Mouse (Mus musculus) heart, embryonic 12.5 days (tissue): ENCODE data around the gene Dync1i1. TPM values are rescaled to one million over a fixed set of nuclear protein-coding genes. Genes with fewer than 3 reads are reported as not detected.

Experiments used
- ATAC-seq: fragments of 200-750 bp; cut with Nextera tagmentation; 2 replicates; pipeline ENCODE4 v1.8.0; 2017; ENCODE audit warnings: moderate TSS enrichment, moderate library complexity; ENCODE audit not compliant: insufficient number of reproducible peaks, low FRiP score
- H3K27ac ChIP-seq: fragments of 300-500 bp; sonication (generic); 2 replicates; pipeline ENCODE4 v1.5.1; 2016; ENCODE audit warnings: mild to moderate bottlenecking, moderate library complexity; ENCODE audit not compliant: poor library complexity, severe bottlenecking
- H3K27me3 ChIP-seq: fragments of 300-500 bp; sonication (generic); replicated peaks from 2 replicates; pipeline ENCODE4 v1.6.1; 2016; ENCODE audit warnings: mild to moderate bottlenecking, moderate library complexity
- H3K36me3 ChIP-seq: fragments of 300-500 bp; sonication (generic); 2 replicates; pipeline ENCODE4 v1.6.1; 2016; ENCODE audit warnings: mild to moderate bottlenecking, moderate library complexity
- H3K4me1 ChIP-seq: fragments of 300-500 bp; sonication (generic); replicated peaks from 2 replicates; pipeline ENCODE4 v1.6.1; 2016; ENCODE audit warnings: mild to moderate bottlenecking
- H3K4me2 ChIP-seq: fragments of 300-500 bp; sonication (generic); 2 replicates; pipeline ENCODE4 v1.6.1; 2016; ENCODE audit warnings: mild to moderate bottlenecking, moderate library complexity
- H3K4me3 ChIP-seq: fragments of 300-500 bp; sonication (generic); 2 replicates; pipeline ENCODE4 v1.5.1; 2016; ENCODE audit warnings: mild to moderate bottlenecking
- H3K9ac ChIP-seq: fragments of 300-500 bp; sonication (generic); 2 replicates; pipeline ENCODE4 v1.6.1; 2016; ENCODE audit warnings: mild to moderate bottlenecking, moderate library complexity
- H3K9me3 ChIP-seq: fragments of 300-500 bp; sonication (generic); replicated peaks from 2 replicates; pipeline ENCODE4 v1.6.1; 2016; ENCODE audit warnings: mild to moderate bottlenecking, moderate library complexity
- WGBS: fragments of 180-500 bp; shearing (Covaris S2); methylation state at CpG from one replicate; pipeline ENCODE4 v1.1.7; 2016; 5-methylcytosine and 5-hydroxymethylcytosine counted together
- polyA plus RNA-seq: library from polyadenylated mRNA; unstranded; fragments of >200 nt; fragmentation: Nextera tagmentation; extraction: Ambion mirVana; gene quantifications from 2 replicates; pipeline ENCODE4 v1.2.1, GENCODE M21; 2016

Dync1i1 gene
- polyA plus RNA-seq, 1 experiment from 2014 or later = 3.0 TPM

- WGBS = 74% methylated on average over 3 of the region's 3 CpGs
- H3K4me1 ChIP-seq = no peaks in the 10 kb centered on the region
- H3K4me3 ChIP-seq = no peak overlapping the region
- no peaks in the 10 kb centered on the region for H3K9me3 ChIP-seq
- no peaks in the 10 kb centered on the region for H3K27me3 ChIP-seq
- H3K9ac ChIP-seq = no peak overlapping the region
- H3K36me3 ChIP-seq = no peaks in the 10 kb centered on the region
- no peak for ATAC-seq
- H3K27ac ChIP-seq = no peak overlapping the region
- no peak overlapping the region for H3K4me2 ChIP-seq
Observed at GRCm38 (mm10) chr6:5733217-5733616, 7.8 kb downstream of the Dync1i1 start.

GRCm38 (mm10) chr6:5734398-5734797 is 9.0 kb downstream of the Dync1i1 start:
- Histone ChIP-seq H3K4me1 (no peaks in the 10 kb centered on the region), H3K9me3 (no peaks in the 10 kb centered on the region), H3K9ac (no peak overlapping the region), H3K36me3 (no peaks in the 10 kb centered on the region), H3K27ac (no peak overlapping the region), H3K4me3 (no peak overlapping the region), H3K4me2 (no peak overlapping the region), H3K27me3 (no peaks in the 10 kb centered on the region)
- no peak for ATAC-seq

- H3K9ac ChIP-seq = no peak overlapping the region
Observed at GRCm38 (mm10) chr6:5734862-5735261, 9.4 kb downstream of the Dync1i1 start.

GRCm38 (mm10) chr6:5739711-5740110 is 14.3 kb downstream of the Dync1i1 start:
- 76% methylated on average over 7 of the region's 7 CpGs for WGBS

More at GRCm38 (mm10) chr6:5734862-5735261, 9.4 kb downstream of the Dync1i1 start:
- WGBS = 78% methylated on average over 1 of the region's 1 CpGs
- no peak for ATAC-seq
- no peaks in the 10 kb centered on the region for H3K4me1 ChIP-seq
- H3K4me2 ChIP-seq = no peak overlapping the region
- no peak overlapping the region for H3K4me3 ChIP-seq
- H3K27ac ChIP-seq = no peak overlapping the region
- H3K27me3 ChIP-seq = no peaks in the 10 kb centered on the region
- no peaks in the 10 kb centered on the region for H3K9me3 ChIP-seq
- H3K36me3 ChIP-seq = no peaks in the 10 kb centered on the region

GRCm38 (mm10) chr6:5741395-5742032 is 16.1 kb downstream of the Dync1i1 start:
- no peaks in the 10 kb centered on the region for H3K27me3 ChIP-seq
- H3K9me3 ChIP-seq = no peaks in the 10 kb centered on the region
- 74% methylated on average over 6 of the region's 6 CpGs for WGBS
- no peak overlapping the region for H3K4me3 ChIP-seq
- no peak overlapping the region for H3K27ac ChIP-seq
- no peaks in the 10 kb centered on the region for H3K4me1 ChIP-seq
- no peaks in the 10 kb centered on the region for H3K36me3 ChIP-seq
- H3K4me2 ChIP-seq = no peak overlapping the region
- no peak overlapping the region for H3K9ac ChIP-seq
- ATAC-seq = no peak

More at GRCm38 (mm10) chr6:5739711-5740110, 14.3 kb downstream of the Dync1i1 start:
- H3K4me3 ChIP-seq = no peak overlapping the region
- no peak overlapping the region for H3K27ac ChIP-seq
- H3K9me3 ChIP-seq = no peaks in the 10 kb centered on the region
- H3K9ac ChIP-seq = no peak overlapping the region
- no peak for ATAC-seq
- H3K4me1 ChIP-seq = no peaks in the 10 kb centered on the region
- no peak overlapping the region for H3K4me2 ChIP-seq
- no peaks in the 10 kb centered on the region for H3K36me3 ChIP-seq
- H3K27me3 ChIP-seq = no peaks in the 10 kb centered on the region

- Histone ChIP-seq H3K36me3 (no peaks in the 10 kb centered on the region), H3K4me2 (no peak overlapping the region), H3K4me3 (no peak overlapping the region), H3K27me3 (no peaks in the 10 kb centered on the region), H3K27ac (no peak overlapping the region), H3K9ac (no peak overlapping the region), H3K9me3 (0 out of 2 replicates have a peak, but pooled peaks cover 3% of the 10 kb centered on the region), H3K4me1 (0 out of 2 replicates have a peak, but pooled peaks cover 4% of the 10 kb centered on the region)
- ATAC-seq = peak; percentile 83
- WGBS = 61% methylated on average over 6 of the region's 6 CpGs
Observed at GRCm38 (mm10) chr6:5750079-5750711, 24.8 kb downstream of the Dync1i1 start.

GRCm38 (mm10) chr6:5752128-5752527 is 26.7 kb downstream of the Dync1i1 start:
- H3K36me3 ChIP-seq = no peaks in the 10 kb centered on the region
- no peak for ATAC-seq
- H3K27ac ChIP-seq = no peak overlapping the region
- H3K4me1 ChIP-seq = 0 out of 2 replicates have a peak, but pooled peaks cover 4% of the 10 kb centered on the region
- H3K9ac ChIP-seq = no peak overlapping the region
- no peak overlapping the region for H3K4me2 ChIP-seq
- no peak overlapping the region for H3K4me3 ChIP-seq
- H3K9me3 ChIP-seq = 0 out of 2 replicates have a peak, but pooled peaks cover 3% of the 10 kb centered on the region
- WGBS = 77% methylated on average over 16 of the region's 16 CpGs
- H3K27me3 ChIP-seq = no peaks in the 10 kb centered on the region

- Histone ChIP-seq H3K36me3 (no peaks in the 10 kb centered on the region), H3K4me3 (no peak overlapping the region), H3K9me3 (no peaks in the 10 kb centered on the region), H3K9ac (no peak overlapping the region), H3K27ac (no peak overlapping the region), H3K4me1 (0 out of 2 replicates have a peak, but pooled peaks cover 4% of the 10 kb centered on the region), H3K27me3 (no peaks in the 10 kb centered on the region), H3K4me2 (no peak overlapping the region)
- no peak for ATAC-seq
- 78% methylated on average over 5 of the region's 5 CpGs for WGBS
Observed at GRCm38 (mm10) chr6:5752617-5753016, 27.2 kb downstream of the Dync1i1 start.

GRCm38 (mm10) chr6:5756509-5757130 is 31.2 kb downstream of the Dync1i1 start:
- no peaks in the 10 kb centered on the region for H3K27me3 ChIP-seq
- 69% methylated on average over 5 of the region's 5 CpGs for WGBS
- H3K4me3 ChIP-seq = no peak overlapping the region
- H3K4me1 ChIP-seq = no peaks in the 10 kb centered on the region
- H3K9me3 ChIP-seq = no peaks in the 10 kb centered on the region
- H3K36me3 ChIP-seq = no peaks in the 10 kb centered on the region
- H3K27ac ChIP-seq = no peak overlapping the region
- no peak overlapping the region for H3K9ac ChIP-seq
- ATAC-seq = no peak
- H3K4me2 ChIP-seq = no peak overlapping the region

- Histone ChIP-seq H3K27ac (no peak overlapping the region), H3K36me3 (no peaks in the 10 kb centered on the region), H3K4me3 (no peak overlapping the region), H3K27me3 (no peaks in the 10 kb centered on the region), H3K9me3 (no peaks in the 10 kb centered on the region), H3K4me2 (no peak overlapping the region), H3K4me1 (peaks cover 4% of the 10 kb centered on the region; the same call in 1 of the 2 replicates), H3K9ac (no peak overlapping the region)
- 33% methylated on average over 2 of the region's 2 CpGs for WGBS
- no peak for ATAC-seq
Observed at GRCm38 (mm10) chr6:5762943-5763342, 37.5 kb downstream of the Dync1i1 start.

GRCm38 (mm10) chr6:5768576-5768975 is 43.1 kb downstream of the Dync1i1 start:
- ATAC-seq = no peak
- Histone ChIP-seq H3K4me3 (no peak overlapping the region), H3K27me3 (no peaks in the 10 kb centered on the region), H3K9ac (no peak overlapping the region), H3K4me2 (no peak overlapping the region), H3K9me3 (no peaks in the 10 kb centered on the region), H3K27ac (no peak overlapping the region), H3K36me3 (no peaks in the 10 kb centered on the region), H3K4me1 (no peaks in the 10 kb centered on the region)
- WGBS = 63% methylated on average over 1 of the region's 1 CpGs
